Mouse (Mus musculus) splenic B cell, adult 2 months (primary cell): ENCODE data around the gene Ranbp3.
A peak's percentile ranks its signal among the peaks of the same experiment; 100 is the strongest.

Source experiments
- DNase-seq: peaks from one replicate; pipeline ENCODE4 v3.0.0-alpha.2; 2011; ENCODE audit warnings: low read depth, low spot score
- H3K27me3 ChIP-seq: 2 replicates; pipeline ENCODE4 v1.6.1; 2012; ENCODE audit warnings: mild to moderate bottlenecking, low read length, moderate library complexity, mixed read lengths; ENCODE audit not compliant: control insufficient read depth, poor library complexity, insufficient read depth, severe bottlenecking
- H3K36me3 ChIP-seq: 2 replicates; pipeline ENCODE4 v1.6.1; 2012; ENCODE audit warnings: mild to moderate bottlenecking, low read length, moderate library complexity, mixed read lengths; ENCODE audit not compliant: control insufficient read depth, poor library complexity, insufficient read depth, severe bottlenecking

The Ranbp3 gene

DNA sequence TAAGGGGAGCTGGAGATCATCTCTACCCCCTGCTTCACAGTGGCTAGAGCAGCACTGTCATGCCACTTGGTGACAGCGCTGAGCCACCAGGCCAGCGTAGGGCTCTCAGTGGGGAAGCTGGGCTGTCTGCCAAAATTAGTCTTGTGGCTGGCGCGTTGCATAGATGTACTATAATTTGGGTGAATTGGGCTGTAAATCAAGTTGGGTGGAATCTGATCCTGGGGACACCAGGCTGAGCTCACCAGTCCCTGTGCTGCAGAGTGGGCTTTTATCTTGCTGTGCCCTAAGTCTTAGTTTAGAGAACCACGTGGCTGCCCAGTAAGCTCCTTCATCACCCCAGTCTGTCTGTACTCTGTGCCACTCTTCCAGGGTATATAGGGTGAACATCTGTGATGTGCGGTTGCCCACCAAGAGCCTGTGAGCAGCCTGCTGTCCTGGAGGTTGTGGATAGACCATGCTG, 20.8 kb downstream of the Ranbp3 start:
- Histone ChIP-seq H3K27me3 (no peaks in the 10 kb centered on the region), H3K36me3 (peaks cover 4% of the 10 kb centered on the region)
- no peak for DNase-seq

DNA sequence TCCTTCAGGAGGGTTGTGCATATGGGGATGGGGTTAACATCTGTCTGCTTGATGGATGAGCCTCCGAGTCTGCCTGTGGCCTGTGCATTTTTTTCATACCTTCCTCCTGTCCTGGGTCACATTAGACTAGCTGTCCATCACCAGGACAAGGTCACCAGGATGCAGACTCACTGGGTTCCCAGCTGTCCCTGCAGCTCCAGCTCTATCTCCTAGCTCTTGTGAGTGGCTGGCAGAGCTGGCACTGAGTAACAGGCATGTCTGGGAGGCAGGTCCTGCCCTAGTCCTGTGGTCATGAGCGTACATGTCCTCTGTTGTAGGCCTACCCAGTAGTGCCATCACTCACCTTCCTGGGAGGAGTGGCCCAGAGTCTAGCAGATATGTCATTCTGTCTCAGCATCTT, 27.4 kb downstream of the Ranbp3 start:
- peaks cover 15% of the 10 kb centered on the region for H3K36me3 ChIP-seq
- DNase-seq = no peak
- no peaks in the 10 kb centered on the region for H3K27me3 ChIP-seq

DNA sequence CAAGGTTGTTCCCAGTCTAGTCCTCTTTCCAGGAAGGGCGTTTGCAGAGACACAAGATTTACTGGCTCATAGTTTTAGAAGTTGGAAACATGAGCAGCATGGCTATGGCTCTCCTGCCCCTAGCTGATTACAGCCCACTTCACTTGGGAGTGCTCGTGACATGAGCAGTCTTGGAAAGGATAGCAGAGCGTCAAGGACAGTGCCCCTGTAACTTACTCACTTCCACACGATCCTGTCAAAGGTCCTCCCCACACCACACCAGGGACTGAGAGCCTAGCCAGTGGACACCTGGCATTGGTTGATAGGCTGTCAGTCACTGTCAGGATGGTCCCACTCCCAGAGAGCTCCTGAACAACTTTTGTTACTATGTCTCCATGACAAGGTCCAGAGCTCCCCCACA, 29.9 kb downstream of the Ranbp3 start:
- DNase-seq = no peak
- Histone ChIP-seq H3K27me3 (no peaks in the 10 kb centered on the region), H3K36me3 (peaks cover 18% of the 10 kb centered on the region)

DNA sequence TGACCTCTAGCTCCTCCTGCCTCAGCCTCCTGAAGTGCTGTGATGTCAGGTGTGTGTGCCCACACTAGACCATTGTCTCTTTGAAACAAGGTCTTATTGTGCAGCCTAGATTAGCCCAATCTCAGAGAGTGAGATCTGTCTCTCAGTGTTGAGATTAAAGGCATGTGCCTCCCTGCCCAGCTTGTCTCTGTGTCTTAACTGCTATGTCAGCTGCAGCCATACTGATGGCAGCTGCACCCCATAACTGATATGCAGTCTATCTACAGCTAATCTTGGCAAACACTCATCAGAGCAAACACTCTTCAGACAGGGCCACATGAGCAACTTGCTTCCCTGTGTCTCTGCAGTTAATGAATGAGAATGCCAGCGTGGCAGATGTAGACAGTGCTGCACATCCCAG, 33.4 kb downstream of the Ranbp3 start:
- Histone ChIP-seq H3K27me3 (no peaks in the 10 kb centered on the region), H3K36me3 (peaks cover 14% of the 10 kb centered on the region)

DNA sequence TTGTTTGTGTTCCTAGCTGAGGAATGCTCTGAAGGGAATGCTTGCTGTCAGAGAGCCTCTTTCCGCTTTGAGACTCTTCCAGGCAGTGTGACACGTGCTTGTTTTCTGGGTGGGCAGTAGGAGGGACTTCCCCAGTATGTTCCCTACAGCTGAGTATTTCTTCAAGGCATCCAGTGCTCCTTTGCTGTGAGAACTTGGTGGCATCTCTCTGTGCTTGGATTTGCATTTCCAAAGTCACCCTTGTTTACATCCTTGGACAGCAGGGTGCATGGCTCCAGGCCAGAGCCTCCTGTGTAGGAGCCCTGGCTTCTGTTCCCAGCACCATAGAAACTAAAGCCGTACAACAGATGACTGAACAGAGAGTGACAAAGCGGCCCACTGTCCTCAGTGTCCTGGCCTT, 35.6 kb downstream of the Ranbp3 start:
- DNase-seq = no peak
- H3K36me3 ChIP-seq = peaks cover 15% of the 10 kb centered on the region
- H3K27me3 ChIP-seq = no peaks in the 10 kb centered on the region

More for the DNA sequence above, 33.4 kb downstream of the Ranbp3 start:
- DNase-seq = no peak

DNA sequence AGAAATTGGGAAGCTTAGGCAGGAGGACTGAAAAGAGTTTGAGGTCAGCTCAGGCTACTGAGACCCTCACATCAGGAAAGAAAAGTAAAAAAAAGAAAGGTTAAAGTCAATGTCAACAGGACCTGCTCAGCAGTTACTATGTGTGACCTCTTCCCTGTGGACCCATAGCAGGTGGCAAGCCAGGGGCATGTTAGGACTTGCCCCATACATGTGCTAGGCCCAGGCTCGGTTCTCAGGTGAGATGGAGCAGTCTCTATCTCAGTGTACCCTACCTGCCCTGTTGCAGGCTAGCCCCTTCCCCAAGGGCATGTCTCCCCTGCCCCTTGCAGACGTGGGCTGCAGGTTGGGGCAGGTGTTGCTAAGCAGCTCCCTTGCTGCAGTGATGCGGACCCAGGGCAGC, 36.6 kb downstream of the Ranbp3 start:
- DNase-seq = no peak
- Histone ChIP-seq H3K36me3 (peaks cover 15% of the 10 kb centered on the region), H3K27me3 (no peaks in the 10 kb centered on the region)

DNA sequence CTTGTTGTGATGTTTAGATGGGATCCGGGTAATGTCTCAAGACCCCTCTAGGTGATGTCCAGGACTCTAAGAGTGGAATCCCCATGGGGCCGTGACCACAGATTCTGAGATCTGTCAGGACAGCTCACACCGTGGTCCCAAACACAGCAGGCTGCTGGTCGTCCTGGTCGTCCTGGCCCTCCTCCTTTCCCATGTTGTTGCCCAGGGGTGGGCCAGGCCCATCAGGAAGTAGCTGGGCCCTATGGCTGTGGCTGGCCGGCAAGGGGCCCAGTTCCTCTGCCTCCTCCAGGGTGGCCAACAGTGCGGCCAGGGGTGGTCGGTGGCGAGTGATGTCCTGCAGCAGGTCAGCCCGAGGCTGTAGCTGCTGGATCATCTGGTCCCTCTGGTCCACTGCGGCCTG, 42.3 kb downstream of the Ranbp3 start:
- peaks cover 4% of the 10 kb centered on the region; the same call in 1 of the 2 replicates for H3K36me3 ChIP-seq
- no peaks in the 10 kb centered on the region for H3K27me3 ChIP-seq
- DNase-seq = no peak

DNA sequence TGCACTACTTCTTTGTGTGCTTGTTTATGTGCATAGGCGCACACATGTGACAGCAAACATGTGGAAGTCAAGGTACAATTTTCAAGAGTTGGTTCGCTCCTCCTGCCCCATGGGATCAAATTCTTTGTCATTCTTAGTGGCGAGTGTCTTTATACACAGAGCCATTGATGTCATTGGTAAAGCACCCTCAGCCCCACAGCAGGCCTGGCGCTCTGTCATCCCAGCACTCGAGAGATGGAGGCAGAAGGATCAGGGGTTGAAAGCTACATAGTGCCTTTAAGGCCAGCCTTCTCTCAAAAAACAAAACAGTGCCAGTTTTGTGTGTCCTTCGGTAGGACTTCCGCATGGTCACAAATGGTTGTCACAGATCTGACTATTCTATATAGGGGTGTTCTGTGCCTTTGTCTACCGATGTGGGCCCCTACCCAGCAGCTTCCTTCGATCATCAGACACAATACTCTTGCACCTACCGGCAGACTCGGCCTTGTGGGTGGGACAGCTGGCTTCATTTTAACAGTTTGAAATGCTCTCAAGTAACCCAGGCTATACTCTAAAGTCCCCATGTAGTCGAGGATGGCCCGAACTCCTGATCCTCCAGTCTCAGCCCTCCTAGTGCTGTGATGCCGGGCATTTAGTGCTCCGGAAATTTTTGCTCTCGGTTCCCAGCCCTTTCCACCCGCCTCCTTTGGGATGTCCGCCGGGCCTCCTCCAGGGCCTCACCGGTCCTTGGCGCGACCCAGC, 43.0 kb downstream of the Ranbp3 start:
- no peaks in the 10 kb centered on the region for H3K27me3 ChIP-seq
- peaks cover 4% of the 10 kb centered on the region; the same call in 1 of the 2 replicates for H3K36me3 ChIP-seq
- peak; percentile 11 for DNase-seq

DNA sequence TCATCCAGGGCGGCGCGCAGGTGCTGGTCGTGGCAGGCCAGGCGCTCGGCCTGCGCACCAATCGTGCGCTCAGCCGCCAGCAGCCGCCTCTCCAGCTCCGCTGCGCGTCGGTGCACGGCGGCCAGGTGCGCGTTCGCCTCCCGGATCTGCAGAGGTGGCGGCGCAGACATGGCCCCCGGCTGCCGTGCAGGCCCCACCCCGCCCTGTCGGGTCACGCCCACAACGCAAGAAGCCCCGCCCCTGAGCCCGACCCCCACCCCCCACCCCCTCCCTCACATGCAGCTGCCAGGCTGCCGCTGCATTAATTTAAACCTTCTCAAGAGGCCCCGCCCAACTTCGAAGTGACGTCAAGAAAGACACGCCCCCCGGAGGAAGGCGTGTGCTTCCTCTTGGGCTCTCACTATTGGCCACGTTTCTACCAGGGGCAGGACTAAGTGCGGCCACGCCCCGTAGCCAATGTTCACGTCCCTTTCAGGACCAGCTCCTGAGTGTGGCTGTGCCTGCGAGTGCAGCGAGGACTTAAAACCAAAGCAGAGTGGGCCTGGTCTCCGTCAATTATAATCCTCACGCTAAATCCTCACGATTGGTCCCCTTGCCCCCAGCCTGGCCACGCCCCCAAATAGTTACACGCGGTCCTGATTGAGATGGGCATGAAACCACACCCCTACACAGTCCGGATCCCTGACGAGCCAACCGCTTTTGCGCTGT, 43.7 kb downstream of the Ranbp3 start:
- no peaks in the 10 kb centered on the region for H3K27me3 ChIP-seq
- peak; percentile 99 for DNase-seq
- H3K36me3 ChIP-seq = no peaks in the 10 kb centered on the region

DNA sequence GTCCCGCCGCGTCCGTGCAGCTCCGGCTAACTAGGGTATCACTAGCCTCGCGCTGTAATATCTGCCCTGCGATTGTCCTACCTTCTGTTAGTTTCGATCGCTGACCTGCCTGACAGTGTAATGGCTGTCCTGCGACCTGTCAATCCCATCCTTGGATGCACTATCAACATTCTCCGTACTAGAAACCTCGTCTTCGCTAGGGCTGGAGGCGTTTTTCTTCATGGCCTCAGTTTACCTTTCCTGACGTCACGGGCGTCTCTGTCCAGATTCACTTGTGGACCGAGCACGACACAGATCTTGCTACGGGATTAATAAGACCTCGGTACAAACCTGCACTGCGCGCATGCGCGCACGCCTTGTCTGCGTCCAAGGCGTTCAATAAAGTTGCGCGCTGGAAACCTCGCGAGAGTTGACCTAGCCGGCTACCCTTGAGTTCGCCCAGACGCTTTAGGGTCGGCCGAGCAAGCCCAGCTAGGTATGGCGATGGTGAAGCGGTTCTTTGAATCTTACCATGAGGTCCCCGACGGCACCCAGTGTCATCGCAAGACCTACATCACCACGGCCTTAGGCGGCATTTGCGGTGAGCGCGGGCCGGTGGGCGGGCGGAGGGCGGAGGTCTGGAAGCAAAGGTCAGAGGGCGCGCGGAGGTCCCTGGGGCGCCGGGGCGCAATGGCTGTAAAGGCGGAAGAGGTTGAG, 44.4 kb downstream of the Ranbp3 start, which contains the start of the genes Ndufa11 and Vmac:
Ndufa11 (plus strand) TSS at position 405 of the 696 bp plus-strand sequence.
Vmac (minus strand) TSS at position 660 of the 696 bp plus-strand sequence.
- Histone ChIP-seq H3K27me3 (no peaks in the 10 kb centered on the region), H3K36me3 (no peaks in the 10 kb centered on the region; the same call in 1 of the 2 replicates)
- peak; percentile 98 for DNase-seq

DNA sequence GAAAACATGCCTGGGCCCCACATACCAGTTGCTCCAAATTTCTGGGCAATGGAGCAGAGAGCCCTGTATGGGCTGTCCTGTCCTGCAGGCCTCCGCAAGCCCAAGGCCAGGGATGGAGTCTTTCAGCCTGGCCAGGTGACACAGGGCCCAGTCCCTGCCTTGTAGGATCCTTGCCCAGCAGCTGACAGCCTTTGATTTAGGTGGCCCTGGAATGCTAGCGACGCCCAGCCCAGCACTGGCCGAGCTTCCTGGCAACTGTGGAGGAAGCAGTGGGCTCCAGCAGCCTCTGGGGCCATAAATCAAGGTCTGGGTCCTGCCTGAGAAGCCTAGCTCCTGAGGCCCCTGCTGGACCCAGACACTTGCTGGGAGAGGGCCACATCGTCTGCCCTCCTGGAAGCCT, 49.3 kb downstream of the Ranbp3 start:
- Histone ChIP-seq H3K27me3 (no peaks in the 10 kb centered on the region), H3K36me3 (peaks cover 3% of the 10 kb centered on the region; the same call in 1 of the 2 replicates)
- DNase-seq = no peak

DNA sequence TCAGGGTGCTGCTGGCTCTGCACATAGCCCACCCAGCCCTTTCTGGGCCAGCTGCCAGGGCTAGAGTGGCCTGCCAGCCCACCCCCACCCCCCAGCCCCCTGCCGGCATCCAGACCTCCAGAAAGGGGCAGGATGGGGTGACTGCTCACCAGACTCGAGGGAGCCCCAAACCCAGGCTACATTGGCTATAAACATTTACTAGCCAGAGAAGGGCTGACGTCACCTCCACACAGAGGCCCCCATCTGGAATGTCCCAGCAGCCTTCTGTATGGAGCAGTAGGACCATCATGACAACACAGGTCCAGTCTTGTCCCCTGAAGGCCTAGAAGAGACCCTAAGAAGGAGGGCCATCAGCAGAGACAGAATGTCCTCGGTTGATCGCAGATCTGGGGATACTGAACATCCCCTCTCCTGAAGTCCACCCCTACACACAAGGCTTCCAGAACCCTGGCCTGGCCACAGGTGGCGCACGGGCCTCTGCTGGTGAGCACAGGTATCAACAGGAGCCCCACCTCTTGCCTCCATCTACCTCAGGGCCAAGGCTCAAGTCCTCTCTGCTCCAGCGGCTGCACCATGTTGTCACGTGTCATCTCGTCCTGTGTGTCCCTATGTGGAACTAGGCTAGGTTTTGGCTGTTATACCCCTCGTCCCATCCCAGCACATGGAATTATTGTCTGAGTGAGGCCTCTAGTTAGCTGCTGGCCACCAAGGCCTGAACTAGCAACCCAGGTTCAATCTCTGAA, 50.5 kb downstream of the Ranbp3 start:
- Histone ChIP-seq H3K27me3 (no peaks in the 10 kb centered on the region), H3K36me3 (peaks cover 3% of the 10 kb centered on the region; the same call in 1 of the 2 replicates)
- DNase-seq = no peak

DNA sequence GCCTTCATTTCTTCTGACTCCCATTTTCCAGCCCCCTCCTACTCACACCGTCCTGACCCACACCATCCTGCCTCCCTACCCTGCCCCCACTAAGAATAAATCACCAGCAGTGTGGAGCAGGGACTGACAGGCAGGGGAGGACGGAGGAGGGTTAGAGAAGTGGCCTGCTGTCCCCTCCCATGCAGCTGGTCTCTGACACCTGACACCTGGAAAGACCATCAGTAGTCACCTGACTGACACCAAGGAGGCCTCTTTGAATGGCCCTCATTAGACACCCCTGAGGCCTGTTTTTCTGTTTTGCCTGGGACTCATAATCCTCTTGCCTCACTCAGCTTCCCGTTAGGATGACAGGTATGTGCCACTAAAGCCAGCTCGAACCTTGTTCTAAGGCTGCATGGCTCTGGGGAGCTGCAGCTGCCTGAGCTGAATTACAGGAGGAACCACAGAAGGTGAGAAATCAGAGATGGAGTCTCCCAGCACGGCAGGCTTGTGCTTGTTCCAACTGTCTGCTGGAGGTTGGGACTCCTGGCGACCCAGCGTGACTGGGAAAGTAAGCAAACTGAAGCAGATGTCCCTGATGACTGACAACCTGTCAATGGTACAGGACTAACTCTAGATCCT, 54.0 kb downstream of the Ranbp3 start:
- DNase-seq = no peak
- Histone ChIP-seq H3K36me3 (peaks cover 3% of the 10 kb centered on the region; the same call in 1 of the 2 replicates), H3K27me3 (no peaks in the 10 kb centered on the region)

DNA sequence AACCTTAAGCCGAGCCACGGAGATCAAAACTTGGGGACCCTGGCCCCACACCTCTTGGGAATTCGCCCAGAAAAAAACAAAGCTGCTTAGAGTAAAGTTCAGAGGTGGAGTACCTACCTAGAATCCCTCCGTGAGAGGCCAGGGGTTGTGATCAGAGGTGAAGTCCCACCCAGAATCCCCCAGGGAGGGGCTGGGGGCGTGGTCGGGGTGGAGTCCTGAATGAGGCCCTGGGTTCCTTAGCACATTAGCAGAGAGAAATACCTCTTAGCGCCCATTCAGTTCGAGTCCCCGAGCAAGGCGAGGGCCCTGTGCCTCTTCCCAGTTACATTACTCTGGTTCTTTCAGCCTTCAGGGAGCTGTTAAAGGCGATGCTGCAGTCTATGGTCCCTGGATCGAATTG, 54.6 kb downstream of the Ranbp3 start:
- Histone ChIP-seq H3K36me3 (peaks cover 3% of the 10 kb centered on the region; the same call in 1 of the 2 replicates), H3K27me3 (no peaks in the 10 kb centered on the region)
- peak; percentile 35 for DNase-seq
